Mouse (Mus musculus) fat pad, adult 2 months (tissue): ENCODE data around the gene Grm8.

Source experiments
- DNase-seq: peaks from one replicate; pipeline ENCODE4 v3.0.0-alpha.2; 2011; ENCODE audit warnings: low read depth, low spot score; ENCODE audit errors: extremely low read depth

Gene Grm8

DNA sequence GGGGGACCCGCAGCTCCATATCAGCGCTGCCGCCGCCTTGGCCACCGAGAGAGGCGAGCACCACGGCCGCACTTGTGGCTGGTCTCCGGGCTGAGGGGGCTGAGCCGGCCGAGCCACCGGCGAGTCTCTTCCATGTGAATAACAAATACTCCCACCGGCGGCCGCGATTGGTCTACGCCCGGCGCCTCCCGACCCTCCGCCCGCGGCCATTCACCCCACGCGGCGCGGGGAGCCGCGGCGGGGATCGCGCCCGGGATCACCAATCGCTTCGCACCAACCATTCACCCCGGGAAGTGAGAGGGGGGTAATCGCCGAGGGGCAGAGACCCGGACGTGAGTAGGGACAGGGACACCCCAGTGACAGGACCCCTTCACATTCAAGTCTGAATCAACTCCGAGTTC lies at the start of gene Grm8:
Gene Grm8, minus strand, starts transcription at position 178 of the 401 bp plus-strand sequence.
- no peak for DNase-seq

- DNase-seq: no peak
These were observed 35.0 kb upstream of the Grm8 start for GRCm38 (mm10) chr6:28169851-28170539.

GRCm38 (mm10) chr6:28160399-28160798 lies 25.4 kb upstream of the Grm8 start:
- no peak for DNase-seq

DNA sequence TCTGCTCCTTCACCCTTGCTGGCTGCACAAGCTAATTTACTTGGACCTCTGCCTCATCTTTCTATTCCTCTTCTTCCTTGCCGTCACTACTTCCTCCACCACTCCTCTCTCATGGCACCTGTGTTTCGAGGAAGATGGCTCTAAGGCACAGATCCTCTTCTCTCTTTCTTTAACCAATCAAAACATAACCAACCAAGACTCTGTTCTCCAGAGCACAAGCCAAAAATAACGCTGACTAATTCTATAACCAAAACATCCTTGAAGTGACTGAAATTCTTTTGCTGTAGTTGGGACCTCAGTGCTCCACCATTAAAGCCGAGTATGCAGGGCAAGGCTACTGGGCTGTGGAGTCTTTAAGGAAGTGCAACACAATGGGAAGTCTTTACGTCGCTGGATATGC lies 11.5 kb upstream of the Grm8 start:
- no peak for DNase-seq

GRCm38 (mm10) chr6:28142332-28142731 lies 7.4 kb upstream of the Grm8 start:
- DNase-seq: no peak

DNA sequence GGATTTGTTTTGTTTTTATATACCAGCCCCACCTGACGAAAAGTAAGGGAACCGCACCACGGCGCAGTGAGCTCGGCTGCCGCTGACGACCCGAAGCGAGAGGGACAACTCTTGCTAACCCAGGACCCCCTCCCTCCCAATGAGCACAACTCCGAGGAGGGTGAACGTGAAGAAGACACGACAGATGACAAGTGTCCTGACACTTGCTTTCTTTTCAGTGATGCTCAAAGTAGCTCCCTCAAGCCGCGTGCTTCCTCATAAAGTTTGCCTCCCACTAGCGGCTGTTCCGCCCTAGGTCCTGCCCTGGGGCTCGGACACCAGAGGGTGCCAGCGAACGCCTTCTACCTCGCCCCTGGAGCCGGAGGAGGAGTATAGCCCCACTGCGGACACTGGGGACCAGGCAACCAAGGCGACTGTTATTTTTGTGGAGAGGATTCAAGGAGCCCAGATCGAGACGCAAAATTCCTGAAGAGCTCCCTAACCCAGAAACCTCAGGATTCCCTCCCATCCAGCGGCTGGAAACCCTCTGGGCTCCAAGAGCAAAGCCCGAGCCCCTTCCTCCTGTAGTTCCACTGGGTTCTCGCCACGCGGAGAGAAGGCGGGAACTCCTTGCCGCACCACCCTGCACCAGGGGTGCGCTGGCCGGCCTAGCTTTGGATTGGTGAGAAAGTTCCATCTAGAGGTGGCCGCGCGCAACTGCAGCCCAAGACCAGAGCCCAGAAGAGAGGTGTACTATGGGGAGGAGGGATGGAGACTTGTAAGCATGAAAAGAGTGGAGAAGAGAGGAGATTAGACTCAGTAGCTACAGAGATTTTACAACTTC lies 644 bp upstream of the Grm8 start:
- DNase-seq: no peak

DNA sequence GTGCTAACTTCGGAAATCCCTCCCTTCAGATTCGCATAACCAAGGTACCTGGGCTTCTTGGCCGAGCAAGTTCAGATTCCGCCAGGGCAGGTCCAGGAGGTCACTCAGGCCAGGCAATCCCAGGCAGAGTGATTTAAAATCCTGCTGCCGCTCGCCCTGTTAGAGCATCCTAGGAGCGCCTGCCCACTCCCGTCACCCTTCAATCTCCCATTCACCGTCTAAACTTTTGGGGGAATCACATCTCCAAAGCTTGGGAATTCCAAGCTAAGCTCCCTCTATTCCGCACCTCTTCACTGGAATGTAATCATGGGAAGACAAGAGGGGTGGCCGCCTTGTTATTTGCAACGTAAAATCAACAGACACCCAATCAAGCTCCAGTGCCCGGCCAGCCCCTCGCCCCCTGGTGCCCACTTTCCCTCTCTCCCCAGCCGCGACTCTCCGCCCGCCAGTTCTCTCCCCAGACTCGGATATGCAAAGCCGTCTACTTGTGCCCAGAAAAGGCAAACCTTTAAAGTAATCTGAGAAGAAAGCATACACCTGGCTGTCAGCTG lies 652 bp downstream of the Grm8 start:
- DNase-seq: no peak

- no peak for DNase-seq
These were observed 1.5 kb downstream of the Grm8 start for GRCm38 (mm10) chr6:28133206-28134063.

DNA sequence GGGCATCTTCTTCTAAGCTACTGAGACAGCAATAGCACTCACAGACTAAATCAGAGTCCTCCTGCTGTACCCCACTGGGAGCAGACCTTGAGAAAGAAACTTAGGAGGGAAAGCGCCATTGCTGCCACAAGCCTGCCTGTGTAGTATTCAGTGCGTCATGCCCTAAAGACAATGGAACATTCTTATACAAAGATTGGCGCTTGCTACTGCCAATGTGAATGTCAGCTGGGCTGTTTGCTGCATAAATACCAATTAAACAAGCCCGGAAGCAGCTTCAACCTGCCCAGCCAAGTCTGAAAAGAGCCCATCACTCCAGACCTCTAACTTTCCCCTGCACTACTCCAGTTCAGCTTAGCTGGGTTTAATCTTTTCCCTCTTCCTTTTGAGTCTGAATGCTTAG lies 2.9 kb downstream of the Grm8 start:
- no peak for DNase-seq

DNA sequence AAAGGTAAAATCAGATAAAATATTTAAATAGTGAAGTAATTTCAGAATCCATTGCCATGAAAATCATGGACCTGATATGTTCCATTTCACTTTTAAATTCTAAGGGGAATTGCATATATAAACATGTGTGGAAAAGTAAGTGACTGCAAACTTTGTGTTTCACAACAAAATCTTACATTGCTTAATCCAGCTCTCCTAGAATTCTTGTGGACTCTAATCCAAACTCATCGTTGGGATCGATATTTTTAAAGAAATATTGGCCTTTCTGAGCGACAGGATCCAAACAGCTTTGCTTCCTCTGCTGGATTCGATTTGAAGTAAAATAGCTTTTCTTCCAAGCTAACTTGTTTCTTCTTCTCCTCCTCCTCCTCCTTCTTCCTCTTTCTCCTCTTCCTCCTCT lies 6.1 kb downstream of the Grm8 start:
- DNase-seq: no peak

DNA sequence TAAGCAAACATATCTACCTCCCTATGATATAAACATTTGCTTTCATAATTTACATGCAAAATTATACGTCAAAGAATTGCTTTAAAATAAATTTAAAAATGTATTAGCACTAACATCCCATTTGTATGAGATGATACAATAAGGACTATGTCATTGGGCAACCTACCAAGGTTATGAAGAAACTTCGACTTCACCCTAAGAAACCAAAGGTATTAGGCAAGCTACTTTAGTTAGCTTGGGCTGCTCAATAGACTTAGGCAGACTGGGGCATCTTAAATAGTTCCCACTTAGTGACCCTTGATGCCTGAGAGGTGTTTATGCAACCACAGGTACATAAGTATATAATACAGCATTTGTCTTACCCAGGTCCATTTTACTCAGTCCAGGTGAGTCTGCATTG lies 19.5 kb downstream of the Grm8 start:
- no peak for DNase-seq

- DNase-seq: no peak
These were observed 20.1 kb downstream of the Grm8 start for GRCm38 (mm10) chr6:28114916-28115315.

GRCm38 (mm10) chr6:28111551-28111950 lies 23.4 kb downstream of the Grm8 start:
- DNase-seq: no peak

DNA sequence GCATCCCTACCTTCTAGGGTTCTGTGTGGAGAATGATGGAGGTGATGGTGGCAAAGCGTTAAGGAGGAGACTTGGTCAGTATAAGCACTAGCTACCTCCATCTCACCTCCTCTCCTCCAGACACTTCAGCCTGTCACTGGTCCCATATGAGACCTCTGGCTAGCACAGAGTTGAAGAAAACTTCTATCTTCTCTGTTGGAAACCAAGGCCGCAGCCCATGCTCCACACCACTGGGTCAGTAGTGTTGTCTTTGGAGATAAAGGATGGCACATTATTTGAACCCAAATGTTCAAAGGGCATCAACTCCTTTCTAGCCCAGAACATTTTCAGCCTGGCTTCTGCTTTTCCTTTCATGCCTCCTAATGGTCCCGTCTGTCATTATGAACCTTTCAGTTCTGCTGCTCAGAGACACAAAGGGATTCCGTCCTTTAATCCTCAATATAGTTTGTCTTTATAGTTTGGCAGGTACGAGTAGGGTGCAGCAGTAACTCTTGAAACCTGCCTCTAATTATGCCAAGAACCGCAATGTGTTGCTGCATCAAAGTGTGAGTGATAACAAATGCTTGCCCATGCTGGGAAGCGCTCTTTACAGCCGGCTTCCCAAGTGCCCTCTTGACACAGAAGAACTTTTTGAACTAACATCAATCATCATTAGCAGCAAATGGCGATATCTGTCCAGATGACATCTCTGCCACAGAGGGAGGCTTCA lies 32.2 kb downstream of the Grm8 start:
- DNase-seq: no peak

GRCm38 (mm10) chr6:28100001-28100400 lies 35.0 kb downstream of the Grm8 start:
- no peak for DNase-seq

DNA sequence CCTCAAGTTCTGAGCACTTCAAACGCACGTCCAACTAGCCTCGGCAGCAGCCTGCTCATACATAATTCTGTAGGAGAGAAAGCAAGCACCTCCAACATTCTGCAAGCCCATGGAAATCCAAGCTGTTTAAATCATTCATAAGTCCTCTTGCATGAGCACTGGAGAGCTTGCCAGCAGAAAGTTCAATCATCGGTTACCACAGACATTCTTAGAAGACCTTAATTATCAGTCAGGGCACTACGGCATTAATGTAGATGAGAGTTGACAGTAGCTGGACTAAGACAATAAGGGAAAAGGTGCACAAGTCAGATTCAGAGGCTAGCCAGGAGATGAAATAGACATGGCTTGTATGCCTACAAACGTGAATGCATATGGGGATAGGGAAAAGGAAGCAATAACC lies 42.5 kb downstream of the Grm8 start:
- DNase-seq: no peak

- DNase-seq: no peak
These were observed 43.1 kb downstream of the Grm8 start for GRCm38 (mm10) chr6:28091836-28092235.

GRCm38 (mm10) chr6:28090981-28091380 lies 44.0 kb downstream of the Grm8 start:
- DNase-seq: no peak

- DNase-seq: no peak
These were observed 59.4 kb downstream of the Grm8 start for GRCm38 (mm10) chr6:28075534-28075933.

DNA sequence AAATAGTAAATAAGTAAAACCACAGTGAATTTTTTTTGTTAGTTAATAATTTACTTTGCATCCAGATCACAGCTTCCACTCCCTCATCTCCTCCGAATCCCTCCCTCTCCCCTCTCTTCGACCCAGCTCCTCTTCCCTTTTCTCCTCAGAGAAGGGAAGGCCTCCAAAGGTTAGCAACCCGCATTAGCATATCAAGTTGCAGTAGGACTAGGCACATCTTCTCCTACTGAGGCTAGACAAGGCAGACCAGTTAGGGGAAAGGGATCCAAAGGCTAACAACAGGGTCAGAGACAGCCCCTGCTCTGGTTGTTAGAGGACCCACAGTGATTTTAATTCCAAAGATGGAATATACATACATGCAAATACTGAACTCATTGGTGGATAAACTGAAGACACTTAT lies 60.5 kb downstream of the Grm8 start:
- DNase-seq: no peak

GRCm38 (mm10) chr6:28051966-28052365 lies 83.0 kb downstream of the Grm8 start:
- no peak for DNase-seq
